ENCODE assay signal across 1 mouse cellular context in the genomic region with DNA sequence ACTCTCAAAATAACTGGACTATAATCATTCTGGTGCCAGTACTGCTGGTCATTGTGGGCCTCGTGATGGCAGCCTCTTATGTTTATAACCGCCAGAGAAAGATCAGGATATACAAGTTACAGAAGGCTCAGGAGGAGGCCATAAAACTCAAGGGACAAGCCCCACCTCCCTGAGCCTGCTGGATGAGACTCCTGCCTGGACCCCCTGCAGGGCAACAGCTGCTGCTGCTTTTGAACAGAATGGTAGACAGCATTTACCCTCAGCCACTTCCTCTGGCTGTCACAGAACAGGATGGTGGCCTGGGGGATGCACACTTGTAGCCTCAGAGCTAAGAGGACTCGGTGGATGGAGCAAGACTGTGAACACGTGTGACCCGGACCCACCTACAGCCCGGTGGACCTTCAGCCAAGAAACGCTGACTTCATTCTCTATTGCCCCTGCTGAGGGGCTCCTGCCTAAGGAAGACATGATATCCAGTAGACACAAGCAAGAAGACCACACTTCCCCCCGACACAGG.
TF ChIP-seq lines count a peak whose summit lies in the region.

No protein-coding gene starts in this region.

TF ChIP-seq in C2C12, 6 proteins besides CTCF, POLR2A, EP300 and RAD21:
- TF ChIP-seq MYOG (IDR thresholded peaks at IDR 0.05; ENCODE audit: control insufficient read depth, extremely low read depth, insufficient read length) (no peak), MYOD1 (IDR thresholded peaks at IDR 0.05; ENCODE audit: control insufficient read depth, insufficient read length, low read depth) (peak; percentile 52)
TF ChIP-seq in C2C12: peak in this region for 1.
